Mouse (Mus musculus): ENCODE results near the gene Tsacc. TPM values are rescaled to one million over a fixed set of nuclear protein-coding genes. Genes with fewer than 3 reads are reported as not detected.
A peak's percentile ranks its signal among the peaks of the same experiment; 100 is the strongest.

The Tsacc gene
- 7.4 and 9.1 TPM in 2 replicates for polyA plus RNA-seq (2014; fragmentation: Nextera tagmentation; extraction: Ambion mirVana)

DNA sequence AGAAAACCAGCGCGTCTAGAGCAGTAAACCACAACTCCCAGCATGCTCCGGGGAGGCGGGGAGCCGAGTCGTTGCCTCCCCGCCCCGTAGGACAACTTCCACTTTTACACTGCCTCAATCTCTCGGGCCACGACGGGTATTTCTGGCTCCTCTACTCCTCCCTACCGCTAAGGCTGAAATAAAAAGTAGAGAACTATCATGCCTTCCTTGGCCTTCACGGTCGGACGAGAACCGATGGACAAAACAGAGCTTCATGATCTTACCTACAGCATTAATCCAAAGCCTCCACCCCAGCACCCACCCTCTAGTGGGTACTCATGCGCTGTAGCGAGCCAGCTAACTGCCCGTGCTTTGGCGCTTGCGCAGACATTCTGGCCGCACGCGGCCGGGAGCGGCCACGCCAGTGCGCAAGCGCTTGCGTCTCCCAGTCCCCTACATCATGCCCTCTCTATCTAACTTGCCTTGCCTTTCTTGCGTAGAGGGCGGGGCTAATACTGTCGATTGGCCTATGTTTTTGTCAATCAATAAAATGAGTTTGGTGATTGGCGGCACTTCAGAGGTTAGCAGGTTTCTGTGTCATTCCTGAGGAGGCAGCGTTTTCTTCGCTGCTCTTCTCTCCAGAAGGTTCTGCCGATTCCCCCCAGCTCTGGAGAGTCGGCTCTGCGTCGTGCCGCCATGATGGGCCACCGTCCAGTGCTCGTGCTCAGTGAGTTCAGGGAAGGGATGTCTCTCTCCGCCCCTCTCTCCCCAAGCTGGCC is at the start of gene Tsacc, which contains the start of gene Cct3:
Tsacc (minus strand) TSS at position 439 of the 758 bp plus-strand sequence.
Cct3 (plus strand) TSS at position 556 of the 758 bp plus-strand sequence.
- Histone ChIP-seq H3K9me3 (replicated peaks; ENCODE audit: control insufficient read depth, low read length) (no peaks in the 10 kb centered on the region), H3K9ac (ENCODE audit: low read length) (peak within 1 kb of the TSS; percentile 89), H3K27ac (ENCODE audit: low read depth, low read length) (peak within 1 kb of the TSS; percentile 91), H3K4me2 (ENCODE audit: low read length) (peak within 1 kb of the TSS; percentile 90), H3K27me3 (replicated peaks; ENCODE audit: control insufficient read depth, insufficient read depth, low read length) (no peaks in the 10 kb centered on the region), H3K36me3 (ENCODE audit: control insufficient read depth, insufficient read depth, low read length) (peaks cover 32% of the 10 kb centered on the region), H3K4me3 (ENCODE audit: low read depth, low read length) (peak within 1 kb of the TSS; percentile 80), H3K4me1 (ENCODE audit: control insufficient read depth, insufficient read depth, low read length) (peaks cover 16% of the 10 kb centered on the region; the same call in 1 of the 2 replicates)
- ATAC-seq = peak; percentile 99
- whole genome bisulfite sequencing = 1% methylated on average over 44 of the region's 44 CpGs
- DNase-seq (ENCODE audit: low spot score) = peak; percentile 100

DNA sequence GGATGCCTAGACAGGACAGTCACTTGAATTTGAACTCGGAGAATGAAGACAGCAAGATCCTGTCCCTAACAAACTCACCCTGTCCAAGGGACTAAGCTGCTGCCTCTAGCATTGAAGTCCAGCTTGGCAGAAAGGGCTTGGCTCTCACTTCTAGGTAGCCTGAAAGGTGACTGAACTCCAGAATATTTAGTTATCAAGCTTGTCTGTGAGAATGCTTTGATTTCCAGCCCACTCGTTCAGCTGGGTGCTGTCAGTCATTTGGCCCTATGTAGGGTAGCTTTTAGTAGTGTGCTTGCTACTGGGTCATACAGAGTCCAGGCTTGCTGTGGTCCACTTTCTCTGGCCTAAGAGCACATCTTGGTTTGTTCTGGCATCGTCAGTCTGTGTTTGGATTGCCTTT is 42.2 kb upstream of the Tsacc start:
- no peak for ATAC-seq
- H3K9me3 ChIP-seq (replicated peaks; ENCODE audit: control insufficient read depth, low read length) = no peaks in the 10 kb centered on the region
- 81% methylated on average over 3 of the region's 3 CpGs for WGBS
- peaks cover 10% of the 10 kb centered on the region; the same call in 1 of the 2 replicates for H3K4me1 ChIP-seq (ENCODE audit: control insufficient read depth, insufficient read depth, low read length)
- no peak overlapping the region for H3K9ac ChIP-seq (ENCODE audit: low read length)
- no peak for DNase-seq (ENCODE audit: low spot score)
- peaks cover 29% of the 10 kb centered on the region for H3K36me3 ChIP-seq (ENCODE audit: control insufficient read depth, insufficient read depth, low read length)
- no peak overlapping the region for H3K27ac ChIP-seq (ENCODE audit: low read depth, low read length)
- no peak overlapping the region for H3K4me3 ChIP-seq (ENCODE audit: low read depth, low read length)
- H3K27me3 ChIP-seq (replicated peaks; ENCODE audit: control insufficient read depth, insufficient read depth, low read length) = no peaks in the 10 kb centered on the region
- H3K4me2 ChIP-seq (ENCODE audit: low read length) = no peak overlapping the region

DNA sequence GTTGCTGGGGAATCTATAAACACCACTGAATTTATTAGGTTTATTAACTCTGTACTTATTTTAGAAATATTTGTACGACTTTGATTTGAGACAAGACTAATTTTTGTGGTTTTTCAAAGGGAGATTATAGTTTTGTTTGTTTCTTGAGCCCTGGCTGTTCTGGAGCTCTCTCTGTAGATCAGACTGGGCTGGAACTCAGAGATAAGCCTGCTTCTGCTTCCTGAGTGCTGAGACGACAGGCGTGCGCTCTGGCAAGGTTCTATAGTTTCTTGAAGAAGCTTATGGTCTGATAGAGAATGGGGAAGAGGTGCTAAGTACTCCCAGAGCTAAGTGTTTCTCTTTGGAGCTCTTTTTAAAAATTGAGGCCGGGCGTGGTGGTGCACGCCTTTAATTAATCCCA is 41.5 kb upstream of the Tsacc start:
- no peaks in the 10 kb centered on the region for H3K27me3 ChIP-seq (replicated peaks; ENCODE audit: control insufficient read depth, insufficient read depth, low read length)
- no peak for DNase-seq (ENCODE audit: low spot score)
- no peak overlapping the region for H3K4me2 ChIP-seq (ENCODE audit: low read length)
- ATAC-seq = no peak
- H3K4me3 ChIP-seq (ENCODE audit: low read depth, low read length) = no peak overlapping the region
- no peak overlapping the region for H3K9ac ChIP-seq (ENCODE audit: low read length)
- H3K9me3 ChIP-seq (replicated peaks; ENCODE audit: control insufficient read depth, low read length) = no peaks in the 10 kb centered on the region
- peaks cover 10% of the 10 kb centered on the region; the same call in 1 of the 2 replicates for H3K4me1 ChIP-seq (ENCODE audit: control insufficient read depth, insufficient read depth, low read length)
- peaks cover 22% of the 10 kb centered on the region for H3K36me3 ChIP-seq (ENCODE audit: control insufficient read depth, insufficient read depth, low read length)
- no peak overlapping the region for H3K27ac ChIP-seq (ENCODE audit: low read depth, low read length)
- WGBS = 98% methylated on average over 7 of the region's 7 CpGs

GRCm38 (mm10) chr3:88337367-88338020 is 40.7 kb upstream of the Tsacc start:
- WGBS = 90% methylated on average over 11 of the region's 11 CpGs
- H3K27me3 ChIP-seq (replicated peaks; ENCODE audit: control insufficient read depth, insufficient read depth, low read length) = no peaks in the 10 kb centered on the region
- peak overlapping the region; percentile 8; the same call in 1 of the 2 replicates for H3K4me3 ChIP-seq (ENCODE audit: low read depth, low read length)
- H3K9ac ChIP-seq (ENCODE audit: low read length) = peak overlapping the region; percentile 25; the same call in 1 of the 2 replicates
- peaks cover 14% of the 10 kb centered on the region for H3K36me3 ChIP-seq (ENCODE audit: control insufficient read depth, insufficient read depth, low read length)
- ATAC-seq = no peak
- no peaks in the 10 kb centered on the region for H3K9me3 ChIP-seq (replicated peaks; ENCODE audit: control insufficient read depth, low read length)
- peaks cover 10% of the 10 kb centered on the region; the same call in 1 of the 2 replicates for H3K4me1 ChIP-seq (ENCODE audit: control insufficient read depth, insufficient read depth, low read length)
- no peak overlapping the region for H3K27ac ChIP-seq (ENCODE audit: low read depth, low read length)
- peak overlapping the region; percentile 59 for H3K4me2 ChIP-seq (ENCODE audit: low read length)
- no peak for DNase-seq (ENCODE audit: low spot score)

GRCm38 (mm10) chr3:88336058-88337013 is 39.5 kb upstream of the Tsacc start, which contains the start of the genes Tmem79 and Smg5:
Gene Tmem79 (minus strand): TSS chr3:88336148.
Gene Smg5 (plus strand): TSS chr3:88336260.
- ATAC-seq (peak; percentile 98), DNase-seq (ENCODE audit: low spot score) (peak; percentile 97)
- Histone ChIP-seq H3K4me3 (ENCODE audit: low read depth, low read length) (peak within 1 kb of the TSS; percentile 70), H3K36me3 (ENCODE audit: control insufficient read depth, insufficient read depth, low read length) (peaks cover 6% of the 10 kb centered on the region; the same call in 1 of the 2 replicates), H3K27me3 (replicated peaks; ENCODE audit: control insufficient read depth, insufficient read depth, low read length) (no peaks in the 10 kb centered on the region), H3K27ac (ENCODE audit: low read depth, low read length) (peak within 1 kb of the TSS; percentile 94), H3K4me2 (ENCODE audit: low read length) (peak within 1 kb of the TSS; percentile 78), H3K4me1 (ENCODE audit: control insufficient read depth, insufficient read depth, low read length) (peaks cover 10% of the 10 kb centered on the region; the same call in 1 of the 2 replicates), H3K9me3 (replicated peaks; ENCODE audit: control insufficient read depth, low read length) (no peaks in the 10 kb centered on the region), H3K9ac (ENCODE audit: low read length) (peak within 1 kb of the TSS; percentile 91)
- 3% methylated on average over 51 of the region's 66 CpGs for WGBS

- peak overlapping the region; percentile 70 for H3K4me3 ChIP-seq (ENCODE audit: low read depth, low read length)
- peak; percentile 57 for ATAC-seq
- peak overlapping the region; percentile 80 for H3K27ac ChIP-seq (ENCODE audit: low read depth, low read length)
- DNase-seq (ENCODE audit: low spot score) = no peak
- no peaks in the 10 kb centered on the region for H3K9me3 ChIP-seq (replicated peaks; ENCODE audit: control insufficient read depth, low read length)
- under 1% methylated on average over 27 of the region's 27 CpGs for WGBS
- peak overlapping the region; percentile 78 for H3K4me2 ChIP-seq (ENCODE audit: low read length)
- peak overlapping the region; percentile 91 for H3K9ac ChIP-seq (ENCODE audit: low read length)
- H3K4me1 ChIP-seq (ENCODE audit: control insufficient read depth, insufficient read depth, low read length) = peaks cover 10% of the 10 kb centered on the region; the same call in 1 of the 2 replicates
- H3K36me3 ChIP-seq (ENCODE audit: control insufficient read depth, insufficient read depth, low read length) = peaks cover under 1% of the 10 kb centered on the region; the same call in 1 of the 2 replicates
- H3K27me3 ChIP-seq (replicated peaks; ENCODE audit: control insufficient read depth, insufficient read depth, low read length) = no peaks in the 10 kb centered on the region
These were observed 38.7 kb upstream of the Tsacc start for GRCm38 (mm10) chr3:88335436-88336053.

DNA sequence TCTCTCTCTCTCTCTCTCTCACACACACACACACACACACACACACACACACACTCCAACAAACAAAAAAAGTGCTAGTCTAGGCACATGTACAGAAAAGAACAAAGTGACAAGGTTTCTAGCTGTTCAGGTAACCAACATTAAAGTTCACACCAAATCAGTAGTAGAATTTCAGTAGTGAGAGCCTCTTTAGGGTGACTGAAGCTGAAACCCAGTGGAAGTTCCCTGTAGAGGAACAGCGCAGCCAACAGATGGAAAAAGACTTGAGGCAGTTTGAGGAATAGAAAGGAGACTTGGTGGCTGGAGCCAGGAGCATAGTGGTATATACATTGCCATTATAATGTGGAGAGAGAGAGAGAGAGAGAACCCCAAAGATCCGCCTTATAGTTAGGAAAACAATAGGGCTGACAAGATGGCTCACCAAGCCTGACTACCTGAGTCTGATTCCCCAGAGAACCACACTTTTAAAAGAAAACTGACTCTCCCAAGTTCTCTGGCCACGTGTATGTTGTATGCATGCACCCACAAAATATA is 38.2 kb upstream of the Tsacc start:
- Histone ChIP-seq H3K9ac (ENCODE audit: low read length) (peak overlapping the region; percentile 91), H3K9me3 (replicated peaks; ENCODE audit: control insufficient read depth, low read length) (no peaks in the 10 kb centered on the region), H3K4me1 (ENCODE audit: control insufficient read depth, insufficient read depth, low read length) (peaks cover 10% of the 10 kb centered on the region; the same call in 1 of the 2 replicates), H3K27ac (ENCODE audit: low read depth, low read length) (no peak overlapping the region), H3K27me3 (replicated peaks; ENCODE audit: control insufficient read depth, insufficient read depth, low read length) (no peaks in the 10 kb centered on the region), H3K4me2 (ENCODE audit: low read length) (peak overlapping the region; percentile 78), H3K4me3 (ENCODE audit: low read depth, low read length) (peak overlapping the region; percentile 70), H3K36me3 (ENCODE audit: control insufficient read depth, insufficient read depth, low read length) (no peaks in the 10 kb centered on the region)
- no peak for DNase-seq (ENCODE audit: low spot score)
- no peak for ATAC-seq
- 35% methylated on average over 3 of the region's 3 CpGs for WGBS
